Mouse (Mus musculus): ENCODE measurements at regions not wholly inside any gene's neighbourhood (a gene's known extent, or its start where the extent isn't known, plus 50 kb on each side); places are given as distances from the start of the nearest gene placed in this dataset.

DNA sequence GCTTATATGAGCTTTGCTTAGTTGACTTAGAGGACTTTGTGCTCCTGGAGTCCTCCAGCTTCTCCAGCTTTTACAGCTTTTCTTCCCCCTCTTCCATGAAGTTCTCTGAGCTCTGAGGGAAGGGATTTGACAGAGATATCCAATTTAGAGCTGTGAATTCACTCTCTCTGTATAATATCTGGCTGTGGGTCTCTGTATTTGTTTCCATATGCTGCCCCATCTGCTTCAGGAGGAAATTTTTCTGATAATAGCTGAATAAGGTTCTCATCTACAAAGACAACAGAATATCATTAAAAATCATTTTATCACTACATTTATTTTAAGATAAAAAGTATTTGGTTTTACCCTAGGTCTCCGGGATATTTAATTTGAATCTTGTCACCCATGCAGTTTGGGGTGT is 85.3 kb downstream of the Olfr721-ps1 start:
- TF ChIP-seq EP300 (IDR thresholded peaks at IDR 0.05; ENCODE audit: low read depth) (no peak), CTCF (IDR thresholded peaks at IDR 0.05; ENCODE audit: low read depth) (no peak)
